Mouse (Mus musculus): ENCODE data around the gene Bhlhe40. TPM values are rescaled to one million over a fixed set of nuclear protein-coding genes. Genes with fewer than 3 reads are reported as not detected.

The Bhlhe40 gene
- polyA plus RNA-seq, 1 experiment from 2014 or later = 23.8 TPM

DNA sequence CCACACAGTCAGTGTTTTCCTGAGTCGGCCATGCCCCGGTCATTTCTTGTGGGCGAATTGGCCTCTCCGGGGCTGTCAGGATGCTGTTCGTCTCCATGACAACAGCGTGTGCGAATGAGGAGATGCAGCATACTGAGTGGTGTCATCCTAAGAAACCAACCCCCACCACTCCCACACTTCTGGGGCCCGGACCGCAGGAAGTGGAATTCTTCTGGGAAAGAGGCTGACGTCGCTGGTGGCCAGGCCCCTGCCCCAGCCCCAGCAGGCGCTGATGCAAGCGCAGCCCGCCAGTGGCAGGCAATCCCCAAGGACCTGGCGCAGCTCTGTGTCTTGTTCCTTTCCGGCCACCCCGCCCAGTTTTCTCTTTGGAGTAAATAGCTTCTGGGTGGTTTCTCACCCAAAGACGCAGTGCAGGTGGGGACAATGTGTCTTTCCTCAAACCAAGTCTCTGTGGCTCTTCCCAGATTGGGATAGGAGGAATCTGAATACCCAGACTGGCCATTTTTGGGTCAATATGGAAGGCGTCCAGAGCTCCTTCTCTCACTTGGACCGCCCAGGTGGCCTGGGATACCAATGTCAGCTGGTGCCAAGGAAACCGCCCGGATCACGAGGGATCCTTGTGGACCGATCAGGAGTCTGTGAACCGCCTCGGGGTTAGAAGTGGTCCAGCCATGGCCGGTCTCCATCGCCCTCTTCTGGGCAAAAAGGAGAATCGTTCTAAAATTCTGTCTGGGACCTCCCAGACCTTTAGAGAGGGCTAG, 49.2 kb downstream of the Bhlhe40 start:
- no peak overlapping the region for H3K27ac ChIP-seq
- H3K4me3 ChIP-seq (replicated peaks; ENCODE audit: low read depth, low read length) = peak overlapping the region; percentile 16
- peak; percentile 86 for TF ChIP-seq CTCF (IDR thresholded peaks at IDR 0.05; ENCODE audit: low read depth)
- peak overlapping the region; percentile 58 for H3K4me2 ChIP-seq (ENCODE audit: low read length)
- H3K9me3 ChIP-seq (replicated peaks; ENCODE audit: low read length) = no peaks in the 10 kb centered on the region
- H3K36me3 ChIP-seq (ENCODE audit: insufficient read depth, low read length) = no peaks in the 10 kb centered on the region
- H3K9ac ChIP-seq (ENCODE audit: low read depth, low read length) = no peak overlapping the region
- ATAC-seq (replicated peaks; ENCODE audit: low FRiP score, low read depth) (peak; percentile 92), DNase-seq (ENCODE audit: low spot score) (peak; percentile 93)
- H3K27me3 ChIP-seq (ENCODE audit: insufficient read depth, low read length) = no peaks in the 10 kb centered on the region
- H3K4me1 ChIP-seq (replicated peaks; ENCODE audit: insufficient read depth, low read length) = no peaks in the 10 kb centered on the region
- 2% methylated on average over 29 of the region's 29 CpGs for WGBS

DNA sequence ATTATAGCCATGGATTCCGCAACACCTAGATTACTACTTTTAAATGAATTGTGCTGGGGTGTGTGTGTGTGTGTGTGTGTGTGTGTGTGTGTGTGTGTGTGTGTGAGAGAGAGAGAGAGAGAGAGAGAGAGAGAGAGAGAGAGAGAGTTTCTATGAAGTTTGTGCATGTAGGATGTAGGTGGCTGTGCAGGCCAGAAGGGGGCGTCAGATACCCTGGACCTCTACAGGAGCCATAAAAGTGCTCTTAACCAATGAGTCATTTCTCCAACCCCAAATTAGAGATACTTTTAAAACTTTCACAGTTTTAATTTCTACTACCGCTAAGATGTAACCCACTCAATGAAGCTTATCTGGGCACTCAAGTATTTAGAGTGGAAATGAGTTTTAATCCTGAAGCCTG, 50.2 kb downstream of the Bhlhe40 start:
- 81% methylated on average over 3 of the region's 3 CpGs for WGBS
- H3K4me3 ChIP-seq (replicated peaks; ENCODE audit: low read depth, low read length) = no peak overlapping the region
- H3K9me3 ChIP-seq (replicated peaks; ENCODE audit: low read length) = no peaks in the 10 kb centered on the region
- no peaks in the 10 kb centered on the region for H3K36me3 ChIP-seq (ENCODE audit: insufficient read depth, low read length)
- no peak overlapping the region for H3K4me2 ChIP-seq (ENCODE audit: low read length)
- H3K27me3 ChIP-seq (ENCODE audit: insufficient read depth, low read length) = no peaks in the 10 kb centered on the region
- H3K4me1 ChIP-seq (replicated peaks; ENCODE audit: insufficient read depth, low read length) = no peaks in the 10 kb centered on the region
- no peak overlapping the region for H3K9ac ChIP-seq (ENCODE audit: low read depth, low read length)
- no peak overlapping the region for H3K27ac ChIP-seq
- TF ChIP-seq CTCF (IDR thresholded peaks at IDR 0.05; ENCODE audit: low read depth) = peak; percentile 33; the same call in 1 of the 2 replicates
- no peak for ATAC-seq (replicated peaks; ENCODE audit: low FRiP score, low read depth)
- DNase-seq (ENCODE audit: low spot score) = no peak

DNA sequence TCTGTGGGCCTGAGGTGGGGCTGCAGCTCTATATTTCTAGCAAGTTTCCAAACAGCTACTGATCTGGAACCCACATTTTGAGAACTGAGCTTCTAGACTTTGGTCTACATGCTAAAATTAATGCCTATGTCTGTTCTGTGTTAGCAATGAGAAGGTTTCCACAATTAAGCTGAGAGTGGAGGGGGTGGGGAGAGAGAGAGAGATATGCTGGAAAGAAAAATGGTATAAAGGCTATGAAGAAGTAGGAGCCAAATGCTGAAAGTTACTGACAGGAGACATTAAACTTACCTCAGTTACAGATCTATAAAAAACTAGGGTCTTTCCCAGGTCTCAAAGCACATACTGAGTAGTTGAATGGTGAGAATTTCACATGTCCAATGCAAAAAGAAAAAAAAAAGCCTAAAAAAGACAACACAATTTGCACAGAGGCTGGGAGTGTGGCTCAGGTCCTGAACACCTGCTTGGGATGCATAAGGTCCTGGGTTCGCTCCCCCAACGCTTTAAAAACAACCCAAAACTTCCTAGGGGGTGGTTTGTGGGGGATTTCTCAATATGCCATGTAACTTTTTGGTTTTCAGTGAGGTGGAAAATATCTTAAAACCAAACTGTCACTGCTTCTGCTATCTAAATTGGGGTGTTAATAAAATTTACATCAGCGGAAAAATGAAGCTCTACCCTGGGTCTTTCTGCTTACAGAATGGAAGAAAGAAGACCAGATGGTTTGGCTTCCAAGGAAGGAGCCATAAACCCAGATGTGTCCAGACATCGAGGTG, 50.9 kb downstream of the Bhlhe40 start:
- no peaks in the 10 kb centered on the region for H3K9me3 ChIP-seq (replicated peaks; ENCODE audit: low read length)
- no peak overlapping the region for H3K4me3 ChIP-seq (replicated peaks; ENCODE audit: low read depth, low read length)
- TF ChIP-seq CTCF (IDR thresholded peaks at IDR 0.05; ENCODE audit: low read depth) = no peak
- H3K4me2 ChIP-seq (ENCODE audit: low read length) = no peak overlapping the region
- H3K36me3 ChIP-seq (ENCODE audit: insufficient read depth, low read length) = no peaks in the 10 kb centered on the region
- 78% methylated on average over 4 of the region's 4 CpGs for WGBS
- H3K9ac ChIP-seq (ENCODE audit: low read depth, low read length) = no peak overlapping the region
- ATAC-seq (replicated peaks; ENCODE audit: low FRiP score, low read depth) = no peak
- no peak overlapping the region for H3K27ac ChIP-seq
- no peaks in the 10 kb centered on the region for H3K27me3 ChIP-seq (ENCODE audit: insufficient read depth, low read length)
- H3K4me1 ChIP-seq (replicated peaks; ENCODE audit: insufficient read depth, low read length) = no peaks in the 10 kb centered on the region
- DNase-seq (ENCODE audit: low spot score) = no peak

DNA sequence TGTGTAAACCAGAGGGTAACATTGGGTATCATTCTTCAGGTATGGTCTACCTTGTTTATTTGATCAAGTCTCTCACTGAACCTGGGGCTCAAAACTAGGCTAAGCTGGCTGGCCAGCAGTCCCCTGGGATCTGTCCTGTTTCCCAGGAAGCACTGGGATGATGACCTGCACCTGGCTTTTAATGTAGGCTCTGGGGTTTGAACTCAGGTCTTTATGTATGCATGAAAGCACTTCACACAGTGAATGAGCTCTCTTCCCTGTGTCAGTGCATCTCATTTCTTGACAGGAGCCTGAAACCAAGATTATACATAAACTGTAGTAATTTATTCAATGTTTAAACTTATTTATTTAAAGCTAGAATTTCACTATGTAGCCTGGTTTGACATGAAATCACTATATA, 51.7 kb downstream of the Bhlhe40 start:
- no peak overlapping the region for H3K27ac ChIP-seq
- no peaks in the 10 kb centered on the region for H3K27me3 ChIP-seq (ENCODE audit: insufficient read depth, low read length)
- ATAC-seq (replicated peaks; ENCODE audit: low FRiP score, low read depth) (no peak), DNase-seq (ENCODE audit: low spot score) (no peak)
- H3K36me3 ChIP-seq (ENCODE audit: insufficient read depth, low read length) = no peaks in the 10 kb centered on the region
- no peak overlapping the region for H3K4me2 ChIP-seq (ENCODE audit: low read length)
- H3K4me1 ChIP-seq (replicated peaks; ENCODE audit: insufficient read depth, low read length) = no peaks in the 10 kb centered on the region
- H3K9me3 ChIP-seq (replicated peaks; ENCODE audit: low read length) = no peaks in the 10 kb centered on the region
- H3K9ac ChIP-seq (ENCODE audit: low read depth, low read length) = no peak overlapping the region
- TF ChIP-seq CTCF (IDR thresholded peaks at IDR 0.05; ENCODE audit: low read depth) = no peak
- H3K4me3 ChIP-seq (replicated peaks; ENCODE audit: low read depth, low read length) = no peak overlapping the region

DNA sequence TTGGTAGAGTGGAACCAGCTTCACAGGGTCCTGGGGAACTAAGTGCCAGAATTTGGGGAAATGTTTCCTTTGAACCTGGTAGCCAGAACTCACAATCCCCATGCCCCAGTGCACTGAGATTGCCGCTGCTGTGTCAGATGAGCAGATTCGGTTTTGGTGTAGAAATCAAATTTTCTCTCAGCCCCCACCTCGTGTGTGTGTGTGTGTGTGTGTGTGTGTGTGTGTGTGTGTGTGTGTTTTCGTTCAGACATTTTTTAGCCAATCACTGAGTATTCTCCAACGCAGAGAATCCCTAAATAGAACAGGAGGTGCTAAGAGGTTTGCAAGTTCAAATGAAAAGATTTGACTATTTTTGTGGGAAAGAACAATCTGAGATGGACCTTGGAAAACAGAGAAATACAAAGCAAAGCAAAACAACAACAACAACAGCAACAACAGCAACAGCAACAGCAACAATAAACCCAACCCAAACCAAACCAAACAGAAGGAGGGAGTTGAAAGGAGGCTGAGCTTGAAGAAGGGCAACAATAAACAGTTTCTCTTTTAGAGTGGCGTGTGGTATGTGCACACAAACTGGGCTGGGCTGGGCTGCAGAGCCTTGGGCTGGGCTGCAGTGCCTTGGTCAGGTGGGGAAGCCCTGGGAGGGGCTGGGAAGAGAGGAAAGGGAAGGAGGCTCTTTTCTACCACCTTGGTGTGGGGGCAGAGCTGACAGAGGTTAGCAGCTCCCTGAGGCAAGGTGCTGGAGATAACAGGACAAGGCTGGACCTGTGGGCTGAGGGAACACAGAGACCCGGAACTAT, 52.9 kb downstream of the Bhlhe40 start:
- Histone ChIP-seq H3K9ac (ENCODE audit: low read depth, low read length) (no peak overlapping the region), H3K4me1 (replicated peaks; ENCODE audit: insufficient read depth, low read length) (no peaks in the 10 kb centered on the region), H3K4me2 (ENCODE audit: low read length) (no peak overlapping the region), H3K36me3 (ENCODE audit: insufficient read depth, low read length) (no peaks in the 10 kb centered on the region), H3K4me3 (replicated peaks; ENCODE audit: low read depth, low read length) (no peak overlapping the region), H3K27me3 (ENCODE audit: insufficient read depth, low read length) (no peaks in the 10 kb centered on the region), H3K9me3 (replicated peaks; ENCODE audit: low read length) (no peaks in the 10 kb centered on the region), H3K27ac (no peak overlapping the region)
- no peak for TF ChIP-seq CTCF (IDR thresholded peaks at IDR 0.05; ENCODE audit: low read depth)
- DNase-seq (ENCODE audit: low spot score) (no peak), ATAC-seq (replicated peaks; ENCODE audit: low FRiP score, low read depth) (no peak)
- 63% methylated on average over 7 of the region's 7 CpGs for WGBS

Other genes starting within 250 kb of the Bhlhe40 start
- 64.5 and 64.7 TPM in 2 replicates for gene Arl8b, start 122.5 kb downstream of the Bhlhe40 start, polyA plus RNA-seq (2015; fragmentation: Nextera tagmentation; extraction: Ambion mirVana)
- 18.5 and 23.9 TPM in 2 replicates for gene Edem1, start 168.0 kb downstream of the Bhlhe40 start, polyA plus RNA-seq (2015; fragmentation: Nextera tagmentation; extraction: Ambion mirVana)

Data from kidney, postnatal 0 days (tissue).